Mouse (Mus musculus): Measurements from ENCODE around the gene Ints14. TPM values are rescaled to one million over a fixed set of nuclear protein-coding genes. Genes with fewer than 3 reads are reported as not detected.
"Not testable (repeated sequence)": the region's sequence is repeated elsewhere in the genome, so short reads cannot be mapped to it uniquely, and the experiment has no call there.

Gene Ints14
- total RNA-seq, 2 experiments from 2014 or later, result 19.4 to 22.2 TPM

- no peak for TF ChIP-seq CTCF (IDR thresholded peaks at IDR 0.05)
- Histone ChIP-seq H3K27ac (peak overlapping the region; percentile 34; the same call in 1 of the 2 replicates), H3K4me3 (peak overlapping the region; percentile 7; the same call in 1 of the 2 replicates)
- DNase-seq (ENCODE audit: extremely low spot score in 1 of 2, low spot score in 2 of 2), result no peak
- intact Hi-C loops (cut with DNase I), result no loop called here
Observed at GRCm38 (mm10) chr9:64956337-64956736, 4.4 kb upstream of the Ints14 start.

- no peak overlapping the region for H3K27ac ChIP-seq
- intact Hi-C loops (cut with DNase I), result no loop called here
- no peak for DNase-seq (ENCODE audit: extremely low spot score in 1 of 2, low spot score in 2 of 2)
- no peak for TF ChIP-seq CTCF (IDR thresholded peaks at IDR 0.05)
- H3K4me3 ChIP-seq, result no peak overlapping the region
Observed at GRCm38 (mm10) chr9:64957276-64957675, 3.4 kb upstream of the Ints14 start.

DNA sequence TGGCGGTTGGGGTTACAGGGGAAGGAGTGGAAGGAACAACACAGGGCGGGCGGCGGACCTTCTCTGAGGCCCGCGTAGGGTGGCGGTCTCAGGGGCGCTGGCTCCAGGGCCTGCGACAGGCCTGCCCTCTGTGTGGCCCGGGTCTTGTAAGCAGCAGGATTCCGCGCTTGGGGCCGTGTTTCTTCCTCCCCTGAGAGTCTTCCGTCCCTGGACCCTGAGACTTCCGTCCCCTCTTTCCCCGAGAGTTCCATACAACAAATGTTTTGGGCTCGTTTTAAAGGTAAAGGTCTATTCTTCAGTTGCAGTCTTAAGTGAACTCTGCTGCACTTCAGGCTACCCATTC lies 244 bp downstream of the Ints14 start:
- no peak for DNase-seq (ENCODE audit: extremely low spot score in 1 of 2, low spot score in 2 of 2)
- TF ChIP-seq CTCF (IDR thresholded peaks at IDR 0.05), result no peak
- Histone ChIP-seq H3K27ac (peak overlapping the region; percentile 69), H3K4me3 (peak overlapping the region; percentile 77)
- intact Hi-C loops (cut with DNase I), result loop anchor here (2.0 to 5.0 kb wide), 4 partner anchors 58 to 679 kb away; partner anchors contain the start of genes Dis3l and Tipin

- Histone ChIP-seq H3K27ac (no peak overlapping the region), H3K4me3 (no peak overlapping the region)
- no peak for TF ChIP-seq CTCF (IDR thresholded peaks at IDR 0.05)
- DNase-seq (ENCODE audit: extremely low spot score in 1 of 2, low spot score in 2 of 2), result no peak
- intact Hi-C loops (cut with DNase I), result no loop called here
Observed at GRCm38 (mm10) chr9:64980548-64980947, 19.8 kb downstream of the Ints14 start.

DNA sequence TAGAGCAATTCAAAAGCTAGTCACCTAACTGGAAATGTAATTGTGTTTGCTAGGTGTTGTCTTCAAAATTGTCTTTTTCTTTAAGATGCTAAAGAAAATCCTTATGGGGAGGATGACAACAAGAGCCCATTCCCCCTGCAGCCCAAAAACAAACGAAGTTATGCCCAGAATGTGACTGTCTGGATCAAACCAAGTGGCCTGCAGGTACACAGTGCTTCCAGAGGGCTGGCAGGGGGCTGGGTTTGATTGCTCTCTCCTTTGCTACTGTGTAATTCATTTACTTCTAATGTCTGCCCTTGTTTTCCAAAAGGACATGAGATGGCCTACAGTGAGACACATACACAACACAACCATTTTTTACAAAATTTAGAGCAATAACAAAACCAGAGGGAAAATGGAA lies 21.2 kb downstream of the Ints14 start:
- DNase-seq (ENCODE audit: extremely low spot score in 1 of 2, low spot score in 2 of 2), result no peak
- intact Hi-C loops (cut with DNase I), result no loop called here
- Histone ChIP-seq H3K4me3 (no peak overlapping the region), H3K27ac (no peak overlapping the region)
- no peak for TF ChIP-seq CTCF (IDR thresholded peaks at IDR 0.05)

GRCm38 (mm10) chr9:64985037-64985794 lies 24.5 kb downstream of the Ints14 start:
- intact Hi-C loops (cut with DNase I), result no loop called here
- Histone ChIP-seq H3K4me3 (no peak overlapping the region), H3K27ac (peak overlapping the region; percentile 50; the same call in 1 of the 2 replicates)
- no peak for DNase-seq (ENCODE audit: extremely low spot score in 1 of 2, low spot score in 2 of 2)
- TF ChIP-seq CTCF (IDR thresholded peaks at IDR 0.05), result no peak

DNA sequence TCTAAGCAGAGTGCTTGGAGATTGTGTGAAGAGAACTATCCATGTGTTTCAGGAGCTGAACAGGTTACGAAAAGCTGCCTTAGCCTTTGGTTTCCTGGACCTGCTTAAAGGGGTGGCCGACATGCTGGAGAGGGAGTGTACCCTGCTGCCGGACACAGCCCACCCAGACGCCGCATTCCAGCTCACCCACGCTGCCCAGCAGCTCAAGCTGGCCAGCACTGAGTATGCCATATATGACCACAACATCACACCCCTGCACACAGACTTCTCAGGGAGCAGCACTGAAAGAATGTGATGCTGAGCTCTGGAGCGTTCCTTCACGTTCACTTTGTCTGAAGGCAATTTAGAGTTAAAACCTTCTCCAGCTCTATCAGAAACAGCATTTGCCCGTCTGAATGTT lies 25.1 kb downstream of the Ints14 start:
- TF ChIP-seq CTCF (IDR thresholded peaks at IDR 0.05), result no peak
- H3K4me3 ChIP-seq, result no peak overlapping the region
- peak overlapping the region; percentile 50; the same call in 1 of the 2 replicates for H3K27ac ChIP-seq
- intact Hi-C loops (cut with DNase I), result no loop called here
- DNase-seq (ENCODE audit: extremely low spot score in 1 of 2, low spot score in 2 of 2), result no peak

- DNase-seq (ENCODE audit: extremely low spot score in 1 of 2, low spot score in 2 of 2), result no peak
- intact Hi-C loops (cut with DNase I), result no loop called here
- TF ChIP-seq CTCF (IDR thresholded peaks at IDR 0.05), result no peak
- Histone ChIP-seq H3K27ac (no peak overlapping the region), H3K4me3 (no peak overlapping the region)
Observed at GRCm38 (mm10) chr9:64987651-64988050, 26.9 kb downstream of the Ints14 start.

DNA sequence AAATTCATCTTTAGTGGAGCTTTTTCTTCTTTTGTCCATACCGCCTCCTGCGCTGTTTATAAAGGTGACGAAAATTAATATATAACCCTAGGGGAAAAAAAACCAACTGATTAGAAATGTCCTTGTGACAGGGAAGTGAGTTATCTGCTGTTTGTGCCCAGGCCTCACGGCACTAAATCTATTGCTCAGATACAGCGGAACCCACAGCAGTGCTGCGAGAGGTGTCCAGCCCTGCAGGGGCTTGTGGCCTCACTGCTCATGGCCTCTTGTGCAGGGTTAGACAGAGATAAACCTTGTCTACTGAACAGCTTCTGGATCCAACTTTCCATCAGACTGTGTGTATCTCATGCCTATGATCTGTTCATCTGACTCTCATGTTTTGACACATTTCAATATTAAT lies 27.7 kb downstream of the Ints14 start:
- Histone ChIP-seq H3K27ac (no peak overlapping the region), H3K4me3 (no peak overlapping the region)
- DNase-seq (ENCODE audit: extremely low spot score in 1 of 2, low spot score in 2 of 2), result no peak
- intact Hi-C loops (cut with DNase I), result no loop called here
- no peak for TF ChIP-seq CTCF (IDR thresholded peaks at IDR 0.05)

DNA sequence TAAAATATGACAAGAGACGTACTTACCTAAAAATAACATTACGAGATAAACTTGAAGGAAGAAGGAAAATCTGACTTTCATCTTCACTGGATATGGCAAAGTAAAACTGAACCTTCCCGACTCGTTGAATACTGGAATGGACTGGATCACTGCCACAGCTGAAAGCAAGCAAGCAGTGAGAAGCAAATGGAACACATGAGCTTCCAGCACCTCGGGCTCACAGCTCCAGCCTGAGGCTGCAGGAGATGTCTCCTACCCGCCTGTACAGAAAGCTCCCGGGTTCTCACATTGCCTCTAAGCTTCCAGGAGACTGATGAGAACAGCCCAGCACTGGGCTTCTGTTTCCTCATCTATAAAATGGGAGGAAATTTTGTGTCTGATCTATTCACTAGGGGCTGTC lies 29.6 kb downstream of the Ints14 start:
- peak overlapping the region; percentile 51 for H3K27ac ChIP-seq
- no peak overlapping the region for H3K4me3 ChIP-seq
- intact Hi-C loops (cut with DNase I), result no loop called here
- DNase-seq (ENCODE audit: extremely low spot score in 1 of 2, low spot score in 2 of 2), result no peak
- no peak for TF ChIP-seq CTCF (IDR thresholded peaks at IDR 0.05)

- peak; percentile 42 for TF ChIP-seq CTCF (IDR thresholded peaks at IDR 0.05)
- H3K27ac ChIP-seq; H3K4me3 ChIP-seq; intact Hi-C loops (cut with DNase I); DNase-seq (ENCODE audit: extremely low spot score in 1 of 2, low spot score in 2 of 2): not testable (repeated sequence)
Observed at GRCm38 (mm10) chr9:64995464-64995863, 34.8 kb downstream of the Ints14 start.

- Histone ChIP-seq H3K4me3 (no peak overlapping the region), H3K27ac (peak overlapping the region; percentile 66; the same call in 1 of the 2 replicates)
- intact Hi-C loops (cut with DNase I), result no loop called here
- no peak for DNase-seq (ENCODE audit: extremely low spot score in 1 of 2, low spot score in 2 of 2)
- TF ChIP-seq CTCF (IDR thresholded peaks at IDR 0.05), result no peak
Observed at GRCm38 (mm10) chr9:65001481-65001880, 40.8 kb downstream of the Ints14 start.

DNA sequence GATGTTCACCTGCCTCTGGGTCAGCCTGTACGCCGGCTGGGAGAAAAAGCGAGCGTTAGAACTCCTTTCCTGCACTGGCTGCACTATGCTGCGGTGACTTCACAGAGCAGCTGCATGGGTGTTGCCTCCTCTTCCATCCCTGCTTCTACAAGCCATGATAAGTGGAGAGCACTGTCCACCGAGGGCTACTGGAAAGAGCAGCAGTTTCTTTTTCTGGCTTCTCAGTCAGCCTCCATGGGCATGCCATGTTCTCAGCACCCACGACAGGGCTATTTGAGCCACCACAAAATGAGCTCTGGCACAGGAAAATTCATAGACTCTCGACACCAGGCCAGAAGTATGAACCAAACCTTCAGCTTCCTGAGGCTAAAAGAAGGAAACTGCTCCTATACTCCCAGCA lies 45.0 kb downstream of the Ints14 start:
- intact Hi-C loops (cut with DNase I), result no loop called here
- no peak for DNase-seq (ENCODE audit: extremely low spot score in 1 of 2, low spot score in 2 of 2)
- Histone ChIP-seq H3K4me3 (no peak overlapping the region), H3K27ac (peak overlapping the region; percentile 66)
- no peak for TF ChIP-seq CTCF (IDR thresholded peaks at IDR 0.05)

Data from left cerebral cortex, adult 2 months (tissue).